Mouse (Mus musculus): ENCODE results near the gene Fcmr.
A peak's percentile ranks its signal among the peaks of the same experiment; 100 is the strongest.

Gene Fcmr

GRCm38 (mm10) chr1:130865541-130866221 lies at the start of gene Fcmr:
TSS of gene Fcmr (plus strand) at chr1:130865669.
- no peak for TF ChIP-seq GATA4 (IDR thresholded peaks at IDR 0.05; ENCODE audit: insufficient replicate concordance, low read length)

DNA sequence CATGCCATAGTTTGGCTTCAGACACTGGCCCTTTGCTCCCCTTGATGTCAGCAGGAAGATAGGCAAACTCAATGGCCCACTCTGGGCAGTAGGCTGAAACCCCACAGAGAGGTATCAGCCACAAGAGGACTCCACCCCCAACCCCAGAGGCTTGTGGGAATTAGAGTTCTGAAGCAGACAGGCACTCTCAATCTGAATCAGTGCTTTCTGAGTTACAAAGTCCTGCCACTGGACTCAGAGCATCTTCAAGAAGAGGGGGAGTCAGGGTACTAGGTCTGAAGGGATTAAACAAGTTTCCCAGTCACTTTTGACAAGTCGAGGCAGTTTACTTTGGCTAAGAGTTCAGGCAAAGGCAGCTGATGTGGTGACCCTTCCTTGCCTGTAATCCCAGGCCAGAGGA lies 45.7 kb upstream of the Fcmr start:
- no peak for TF ChIP-seq GATA4 (IDR thresholded peaks at IDR 0.05; ENCODE audit: insufficient replicate concordance, low read length)

DNA sequence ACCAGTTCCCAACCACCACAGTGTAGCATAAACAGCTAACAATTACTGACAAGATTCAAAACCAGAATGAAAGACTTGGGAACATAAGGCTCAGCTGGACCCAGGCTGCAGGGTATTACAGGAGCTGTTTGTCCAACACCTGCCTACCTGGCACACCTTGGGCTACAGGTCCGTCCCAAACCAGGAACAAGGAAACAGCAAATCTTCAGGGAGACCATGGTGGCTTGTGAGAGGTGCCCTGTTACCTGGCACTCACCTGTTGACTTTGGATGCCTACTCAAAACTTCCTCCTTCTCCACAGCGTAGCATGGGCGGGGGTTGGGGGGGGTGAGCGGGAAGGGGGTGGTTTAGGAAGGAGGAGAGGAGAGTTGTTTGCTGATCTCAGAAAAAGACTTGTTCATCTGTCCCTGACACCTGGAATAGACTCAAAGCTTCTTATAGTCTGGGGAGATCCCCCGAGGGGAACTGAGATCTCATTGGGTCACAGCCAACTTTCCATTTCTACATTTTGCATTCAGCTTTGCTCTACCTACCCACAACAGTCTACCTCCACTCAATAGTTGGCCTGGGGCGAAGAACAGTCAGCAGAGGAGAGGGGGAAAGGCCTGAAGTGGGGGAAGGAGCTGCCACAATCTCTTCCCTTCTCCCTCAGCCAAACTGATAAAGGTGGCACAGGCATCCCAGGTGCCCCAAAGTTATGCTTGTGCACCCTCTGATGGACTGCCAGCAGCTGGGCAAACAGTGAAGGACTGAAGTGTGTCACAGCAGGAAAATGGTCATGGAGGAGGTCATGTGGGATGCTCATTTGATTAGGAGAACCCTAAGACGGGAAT lies 44.9 kb upstream of the Fcmr start:
- TF ChIP-seq GATA4 (IDR thresholded peaks at IDR 0.05; ENCODE audit: insufficient replicate concordance, low read length), result no peak

DNA sequence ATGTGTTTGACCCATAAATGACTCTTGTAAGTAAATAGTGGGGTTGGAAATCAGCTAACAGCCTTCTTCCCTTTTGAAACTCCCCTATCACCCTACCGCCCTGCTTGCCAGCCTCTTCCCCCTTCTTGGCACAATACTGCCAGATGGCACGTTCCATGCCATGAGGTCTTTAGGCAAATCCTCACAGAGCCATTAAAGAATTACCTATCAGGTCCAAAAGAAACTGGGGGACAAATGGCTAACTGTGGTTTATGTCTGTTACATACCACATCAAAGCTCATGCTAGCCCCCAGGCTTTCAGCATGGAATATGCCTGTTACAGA lies 44.4 kb upstream of the Fcmr start:
- no peak for TF ChIP-seq GATA4 (IDR thresholded peaks at IDR 0.05; ENCODE audit: insufficient replicate concordance, low read length)

DNA sequence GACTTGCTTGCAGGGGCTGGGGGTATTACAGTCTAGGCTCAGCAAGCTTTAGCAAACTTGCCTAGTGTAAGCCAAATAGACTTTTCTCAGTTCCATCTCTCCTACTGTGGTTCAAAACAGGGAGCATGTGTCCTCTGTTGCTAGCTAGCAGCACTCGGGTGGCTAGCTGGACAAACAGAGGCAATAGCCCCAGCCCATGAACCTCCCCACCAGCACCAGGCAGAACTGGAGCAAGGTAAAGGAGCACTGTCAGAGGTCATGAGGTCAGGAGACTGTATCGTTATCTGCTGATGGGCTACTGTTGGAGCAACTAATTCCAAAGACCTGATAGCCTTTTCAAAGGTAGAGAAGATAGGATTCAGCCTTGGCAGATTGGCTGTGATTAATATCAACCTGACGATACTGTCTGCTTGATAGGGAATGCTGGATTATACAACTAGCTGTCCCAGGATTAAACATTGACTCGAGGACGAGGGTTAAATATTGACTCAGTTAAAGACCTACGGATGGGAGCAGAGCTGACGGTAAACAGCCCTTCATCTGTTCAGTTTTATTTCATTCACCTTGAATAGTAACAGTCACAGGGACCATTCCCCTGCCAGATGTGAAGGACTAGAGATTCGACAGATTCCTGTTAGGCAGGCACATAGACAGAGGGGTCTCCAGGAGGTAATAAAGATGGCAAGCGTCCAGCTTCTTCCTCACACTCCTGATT lies 43.4 kb upstream of the Fcmr start:
- TF ChIP-seq GATA4 (IDR thresholded peaks at IDR 0.05; ENCODE audit: insufficient replicate concordance, low read length), result peak; percentile 83; the same call in 1 of the 2 replicates

GRCm38 (mm10) chr1:130826448-130826847 lies 39.0 kb upstream of the Fcmr start, which contains the start of gene Pigr:
TSS of gene Pigr (plus strand) at chr1:130826684.
- TF ChIP-seq GATA4 (IDR thresholded peaks at IDR 0.05; ENCODE audit: insufficient replicate concordance, low read length), result no peak

- TF ChIP-seq GATA4 (IDR thresholded peaks at IDR 0.05; ENCODE audit: insufficient replicate concordance, low read length), result no peak
These were observed 36.8 kb upstream of the Fcmr start for GRCm38 (mm10) chr1:130828656-130829055.

DNA sequence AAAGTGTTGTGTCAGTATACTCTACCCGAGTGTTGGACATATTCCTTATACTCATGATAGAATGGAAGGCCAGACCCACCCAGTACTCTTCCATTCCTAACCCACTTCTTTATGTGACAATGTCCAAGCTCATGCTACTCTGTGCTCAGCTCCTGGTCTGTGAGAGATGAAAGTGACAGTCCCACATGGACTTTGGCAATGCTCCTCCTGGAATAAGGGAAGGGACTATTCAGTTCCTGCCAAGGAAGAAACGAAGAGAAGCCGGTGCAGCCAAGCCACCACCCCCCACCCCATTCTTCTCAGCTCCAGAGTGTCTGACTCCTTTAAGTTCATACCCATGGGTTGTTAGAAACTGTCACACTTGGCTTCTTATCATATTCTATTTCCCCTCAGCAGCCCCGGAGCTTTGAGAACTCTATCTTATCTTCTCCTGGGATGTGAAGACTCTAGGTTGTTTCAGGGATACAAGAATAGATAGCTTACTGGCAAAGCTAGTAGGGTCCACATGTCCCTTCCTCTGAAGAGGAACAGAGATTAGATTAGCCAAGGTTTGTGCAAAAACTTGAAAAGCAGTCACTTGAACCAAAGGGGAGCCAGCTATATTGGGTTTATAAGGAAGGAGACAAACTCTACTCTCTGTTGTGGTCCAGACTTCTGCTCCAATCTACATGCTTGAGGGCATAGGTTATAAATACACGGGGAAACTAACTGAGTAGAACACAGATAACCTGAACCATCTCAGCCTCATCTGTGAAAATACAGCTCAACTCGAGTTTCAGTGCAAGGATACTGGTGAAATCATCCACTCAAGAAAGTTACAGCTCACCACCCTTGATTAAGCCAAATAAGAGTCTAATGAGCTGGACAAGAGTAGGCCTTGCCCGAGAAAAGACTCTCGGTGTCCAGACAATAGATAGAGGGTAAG lies 35.3 kb upstream of the Fcmr start:
- TF ChIP-seq GATA4 (IDR thresholded peaks at IDR 0.05; ENCODE audit: insufficient replicate concordance, low read length), result no peak

DNA sequence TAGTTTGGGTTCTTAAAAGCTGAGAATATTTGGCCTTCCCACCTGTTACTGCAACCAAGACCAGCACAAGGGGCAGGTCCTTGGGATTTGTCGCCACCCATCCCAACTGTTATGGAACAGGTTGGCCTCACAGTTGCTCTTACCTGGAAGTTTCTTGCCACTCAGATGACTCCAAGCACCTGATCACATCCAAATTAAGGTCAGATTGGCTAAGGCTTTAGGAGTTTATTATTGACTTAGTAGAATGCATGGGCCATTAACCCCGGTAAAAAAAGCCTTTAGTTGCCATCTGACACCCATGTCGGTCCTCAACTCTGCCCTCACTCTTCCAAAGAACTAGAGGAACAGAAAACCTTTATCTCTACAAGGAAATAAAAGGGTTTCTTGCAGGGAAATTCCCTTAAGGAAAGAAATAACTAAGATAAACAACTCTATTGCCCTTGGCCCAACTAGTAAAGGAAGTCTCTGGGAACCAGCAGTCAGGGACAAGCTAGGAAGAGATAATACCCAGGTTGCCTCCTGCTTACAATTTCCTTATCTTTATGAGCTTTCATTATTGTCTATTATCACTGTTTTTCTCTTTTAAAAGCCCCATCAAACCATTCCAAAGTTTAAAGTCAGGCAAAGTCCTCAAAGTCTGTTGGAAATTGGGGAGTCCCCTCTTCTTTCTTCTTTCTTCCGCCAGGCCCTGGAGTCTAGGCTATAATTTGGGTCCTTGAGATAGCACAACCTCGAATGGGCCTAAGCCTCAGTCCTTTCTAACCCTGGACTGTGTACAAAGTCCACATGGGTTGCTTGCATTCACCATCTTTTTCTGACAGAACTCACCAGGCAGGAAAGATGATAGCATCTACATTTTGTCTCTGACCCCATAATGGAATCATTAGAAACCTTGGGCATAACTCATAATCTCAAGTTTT lies 33.0 kb upstream of the Fcmr start:
- no peak for TF ChIP-seq GATA4 (IDR thresholded peaks at IDR 0.05; ENCODE audit: insufficient replicate concordance, low read length)

GRCm38 (mm10) chr1:130835161-130835936 lies 30.1 kb upstream of the Fcmr start:
- no peak for TF ChIP-seq GATA4 (IDR thresholded peaks at IDR 0.05; ENCODE audit: insufficient replicate concordance, low read length)

- TF ChIP-seq GATA4 (IDR thresholded peaks at IDR 0.05; ENCODE audit: insufficient replicate concordance, low read length), result no peak
These were observed 27.2 kb upstream of the Fcmr start for GRCm38 (mm10) chr1:130838288-130838687.

DNA sequence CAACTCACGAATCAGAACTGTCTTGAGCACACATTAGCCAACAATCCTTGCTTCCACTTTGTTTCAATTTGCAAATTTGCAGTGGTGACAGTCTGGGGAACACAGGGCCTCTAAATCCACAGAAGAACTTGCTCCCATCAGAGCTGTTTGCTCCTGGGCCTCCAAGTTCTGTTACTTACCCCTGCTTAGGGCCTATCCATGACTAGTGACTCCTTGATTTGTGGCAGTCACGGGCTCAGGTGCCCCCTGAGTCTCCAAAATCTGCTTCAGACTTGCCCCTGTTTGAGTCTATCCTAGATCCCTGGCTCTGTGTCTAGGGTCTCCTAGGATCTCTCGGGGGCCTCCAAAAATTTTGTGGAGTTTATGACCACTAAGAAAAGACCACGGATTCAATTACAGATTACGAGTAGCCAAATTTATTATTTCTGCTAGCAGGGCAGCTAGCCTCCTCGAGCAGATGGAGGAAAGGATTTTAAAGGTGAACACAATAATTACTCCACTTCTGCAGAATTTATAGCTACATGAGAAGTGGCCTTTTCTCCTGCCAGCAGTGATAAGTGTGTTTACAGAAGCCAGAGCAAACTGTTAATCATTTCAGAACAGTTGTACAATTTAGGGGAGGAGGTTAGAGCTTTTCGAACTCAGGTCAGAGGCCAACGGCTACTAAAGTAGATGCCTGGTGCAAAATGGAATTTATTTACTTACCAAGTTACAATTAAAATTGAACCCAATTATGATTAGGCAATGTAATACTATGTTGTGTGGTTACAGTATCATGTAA lies 24.7 kb upstream of the Fcmr start:
- peak; percentile 83 for TF ChIP-seq GATA4 (IDR thresholded peaks at IDR 0.05; ENCODE audit: insufficient replicate concordance, low read length)

Data from liver, adult (tissue).